Mouse (Mus musculus) lung, adult 2 months (tissue): ENCODE results near the gene Sacs. TPM values are rescaled to one million over a fixed set of nuclear protein-coding genes. Genes with fewer than 3 reads are reported as not detected.
A peak's percentile ranks its signal among the peaks of the same experiment; 100 is the strongest.
"Not testable (repeated sequence)": the region's sequence is repeated elsewhere in the genome, so short reads cannot be mapped to it uniquely, and the experiment has no call there.

ENCODE experiments used
- DNase-seq: peaks from one replicate; pipeline ENCODE4 v3.0.0; 2022
- H3K4me1 ChIP-seq: fragments of 200-500 bp; 2 replicates; pipeline ENCODE4 v1.6.1; 2011; ENCODE audit warnings: low read length; ENCODE audit not compliant: control insufficient read depth, insufficient read depth
- H3K4me3 ChIP-seq: fragments of 200-500 bp; replicated peaks from 2 replicates; pipeline ENCODE3; 2011; ENCODE audit warnings: low read depth, mild to moderate bottlenecking, control low read depth, low read length; ENCODE audit errors: extremely low read depth
- CTCF ChIP-seq: fragments of 200-500 bp; IDR thresholded peaks from 2 replicates; pipeline ENCODE4 v1.5.1; 2011; ENCODE audit warnings: mild to moderate bottlenecking, low read length, control low read depth; ENCODE audit not compliant: insufficient read depth
- POLR2A ChIP-seq: fragments of 200-500 bp; IDR thresholded peaks from 2 replicates; pipeline ENCODE4 v1.6.1; 2011; ENCODE audit warnings: low read depth, mild to moderate bottlenecking, control low read depth, low read length, borderline replicate concordance; ENCODE audit errors: extremely low read depth
- WGBS: fragments of 180-500 bp; shearing (Covaris S2); methylation state at CpG from one replicate; pipeline ENCODE4 v1.1.7; 2018; 5-methylcytosine and 5-hydroxymethylcytosine counted together
- polyA plus RNA-seq: library from polyadenylated mRNA; depleted of rRNA; stranded (reverse); fragments of >200 nt; gene quantifications from 2 replicates; pipeline ENCODE4 v1.2.3, GENCODE M21; 2012; rRNA removed

Gene Sacs
- polyA plus RNA-seq = 0.51 and 1.2 TPM in 2 replicates

DNA sequence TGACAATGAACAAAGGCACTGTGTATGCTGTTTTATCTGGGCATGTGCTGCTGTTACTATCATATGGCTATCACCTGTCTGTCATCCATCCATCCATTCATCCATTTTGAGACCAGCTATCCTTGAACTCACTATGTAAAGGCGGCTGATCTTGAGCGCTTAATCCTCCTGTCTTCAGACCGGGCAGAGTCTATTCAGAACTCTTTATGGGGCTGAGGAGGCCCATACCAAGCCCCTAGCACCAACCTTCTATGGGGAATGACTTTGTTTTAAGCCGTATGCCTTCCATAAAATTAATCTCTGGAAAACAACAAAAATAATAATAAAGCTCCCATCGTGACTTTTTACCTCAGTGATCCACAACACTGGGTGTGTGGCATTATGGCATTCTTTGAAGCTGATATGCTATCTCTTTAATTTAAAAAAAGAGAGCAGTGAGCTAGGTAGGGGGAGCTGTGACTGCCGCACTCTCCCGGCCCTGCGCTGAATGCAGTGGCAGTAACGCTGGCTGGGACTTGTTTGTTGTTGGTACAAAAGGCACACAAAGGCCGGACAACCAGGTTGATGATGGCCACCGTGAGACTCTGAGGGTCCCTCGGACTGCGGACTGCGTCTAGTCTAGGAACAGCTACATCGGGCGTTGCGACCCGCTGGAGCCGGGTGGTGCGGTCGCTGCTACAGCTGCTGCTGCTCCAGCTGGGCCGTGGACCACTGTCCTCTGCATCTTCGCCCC is at the start of gene Sacs:
Gene Sacs (plus strand): TSS at position 464 of the 733 bp plus-strand sequence.
- TF ChIP-seq POLR2A (no peak), CTCF (no peak)

GRCm38 (mm10) chr14:61090955-61091354 is 47.3 kb upstream of the Sacs start:
- no peak overlapping the region for H3K4me3 ChIP-seq
- no peak for TF ChIP-seq CTCF
- TF ChIP-seq POLR2A = no peak
- WGBS = 76% methylated on average over 5 of the region's 5 CpGs
- H3K4me1 ChIP-seq = no peaks in the 10 kb centered on the region
- no peak for DNase-seq

More for the DNA sequence above, at the start of gene Sacs:
- no peak for DNase-seq
- 11% methylated on average over 23 of the region's 23 CpGs for WGBS
- peak within 1 kb of the TSS; percentile 32 for H3K4me3 ChIP-seq
- H3K4me1 ChIP-seq = no peaks in the 10 kb centered on the region

DNA sequence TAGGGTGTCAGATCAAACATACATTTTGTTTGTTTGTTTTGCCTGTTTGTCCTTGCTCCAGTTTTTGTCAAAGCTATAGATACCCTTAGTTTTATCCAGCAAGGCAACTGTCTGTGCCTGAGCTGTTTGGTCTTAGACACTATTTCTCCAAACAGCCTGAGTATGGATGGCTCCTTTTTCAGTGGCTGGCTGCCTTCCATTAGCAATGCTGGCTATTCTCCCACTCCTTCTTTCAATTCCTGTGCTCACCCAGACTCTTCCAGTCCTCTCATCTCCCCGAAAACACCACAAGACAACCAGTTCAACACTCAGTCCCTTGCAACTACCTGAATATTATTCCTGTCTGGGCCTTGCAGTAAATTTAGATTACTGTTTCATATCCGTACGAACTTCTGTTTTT is 46.2 kb upstream of the Sacs start:
- no peak for DNase-seq
- H3K4me1 ChIP-seq = no peaks in the 10 kb centered on the region
- WGBS = 75% methylated on average over 3 of the region's 3 CpGs
- TF ChIP-seq CTCF = no peak
- H3K4me3 ChIP-seq = no peak overlapping the region

- Histone ChIP-seq H3K4me1 (no peaks in the 10 kb centered on the region), H3K4me3 (no peak overlapping the region)
- no peak for DNase-seq
- WGBS = 53% methylated on average over 12 of the region's 12 CpGs
- TF ChIP-seq POLR2A (no peak), CTCF (no peak)
These were observed 40.2 kb upstream of the Sacs start for GRCm38 (mm10) chr14:61097974-61098625.

GRCm38 (mm10) chr14:61100736-61101135 is 37.5 kb upstream of the Sacs start:
- TF ChIP-seq POLR2A (no peak), CTCF (no peak)
- Histone ChIP-seq H3K4me1 (no peaks in the 10 kb centered on the region), H3K4me3 (no peak overlapping the region)
- 89% methylated on average over 6 of the region's 6 CpGs for WGBS
- DNase-seq = no peak

- DNase-seq = no peak
- WGBS = 66% methylated on average over 8 of the region's 8 CpGs
- Histone ChIP-seq H3K4me1 (no peaks in the 10 kb centered on the region), H3K4me3 (no peak overlapping the region)
- TF ChIP-seq CTCF (no peak), POLR2A (no peak)
These were observed 31.9 kb upstream of the Sacs start for GRCm38 (mm10) chr14:61106404-61106803.

DNA sequence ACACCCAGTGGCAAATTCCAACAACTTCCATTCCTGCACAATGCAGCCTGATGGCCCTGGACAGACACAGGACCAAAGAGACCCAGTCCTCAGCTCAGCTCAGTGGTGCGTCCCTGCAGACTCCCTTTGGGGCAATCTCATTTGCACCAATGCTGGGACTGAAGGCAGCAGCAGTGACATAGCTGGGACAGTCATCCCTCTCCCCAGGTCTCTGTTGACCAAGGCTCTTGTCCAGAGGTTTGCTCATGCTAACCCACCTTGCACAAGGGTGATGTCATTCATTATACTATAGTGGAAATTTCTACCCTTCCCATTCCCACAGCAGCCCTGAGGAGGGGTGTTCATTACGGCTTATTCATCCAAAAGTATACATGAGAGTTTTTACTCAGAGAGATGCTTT is 29.6 kb upstream of the Sacs start:
- WGBS = 86% methylated on average over 2 of the region's 2 CpGs
- no peak for TF ChIP-seq POLR2A
- no peak for TF ChIP-seq CTCF
- no peak for DNase-seq
- H3K4me3 ChIP-seq = no peak overlapping the region
- H3K4me1 ChIP-seq = no peaks in the 10 kb centered on the region

DNA sequence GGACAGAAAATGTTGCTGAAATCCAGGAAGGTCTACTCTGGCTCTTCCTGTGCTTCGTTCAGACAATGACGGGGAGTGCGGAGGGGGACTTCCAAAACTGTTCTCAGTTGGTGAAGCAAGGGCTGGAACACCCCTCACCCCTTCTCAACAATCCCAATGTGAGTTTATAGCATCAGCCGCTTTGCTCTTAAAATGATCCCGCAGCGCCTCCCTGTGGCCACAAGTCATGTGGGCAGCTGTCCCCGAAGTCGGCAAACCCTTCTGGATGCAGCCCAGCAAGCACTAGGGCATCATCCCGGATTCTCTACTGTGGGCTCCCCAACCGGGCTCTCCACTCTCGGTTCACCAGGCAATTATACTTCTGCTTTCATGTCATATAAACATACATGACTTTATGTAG is 25.9 kb upstream of the Sacs start:
- TF ChIP-seq CTCF (peak; percentile 77), POLR2A (no peak)
- 6% methylated on average over 11 of the region's 11 CpGs for WGBS
- DNase-seq = peak; percentile 68
- H3K4me3 ChIP-seq = no peak overlapping the region
- H3K4me1 ChIP-seq = no peaks in the 10 kb centered on the region

DNA sequence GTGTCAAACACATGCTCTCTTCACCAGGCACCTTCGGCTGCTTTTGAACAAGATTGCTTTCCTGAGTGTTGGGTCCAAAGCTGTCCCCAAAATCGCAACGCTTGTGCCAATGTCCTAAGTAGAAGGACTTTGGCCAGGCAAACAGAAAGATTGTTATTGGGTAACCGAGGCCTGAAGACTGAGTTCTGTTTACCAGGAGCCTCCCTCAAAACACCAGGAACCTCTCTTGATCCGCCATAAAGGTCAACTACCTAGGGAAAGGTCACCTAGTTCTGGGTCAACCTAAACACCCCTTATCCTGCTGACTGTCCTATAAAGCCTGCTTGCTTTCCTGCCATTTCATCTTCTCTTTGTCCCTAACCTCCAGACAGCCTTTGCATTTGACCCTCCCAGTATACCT is 13.5 kb upstream of the Sacs start:
- Histone ChIP-seq H3K4me3 (no peak overlapping the region), H3K4me1 (no peaks in the 10 kb centered on the region)
- WGBS = 74% methylated on average over 5 of the region's 5 CpGs
- TF ChIP-seq POLR2A (no peak), CTCF (no peak)
- DNase-seq = no peak

DNA sequence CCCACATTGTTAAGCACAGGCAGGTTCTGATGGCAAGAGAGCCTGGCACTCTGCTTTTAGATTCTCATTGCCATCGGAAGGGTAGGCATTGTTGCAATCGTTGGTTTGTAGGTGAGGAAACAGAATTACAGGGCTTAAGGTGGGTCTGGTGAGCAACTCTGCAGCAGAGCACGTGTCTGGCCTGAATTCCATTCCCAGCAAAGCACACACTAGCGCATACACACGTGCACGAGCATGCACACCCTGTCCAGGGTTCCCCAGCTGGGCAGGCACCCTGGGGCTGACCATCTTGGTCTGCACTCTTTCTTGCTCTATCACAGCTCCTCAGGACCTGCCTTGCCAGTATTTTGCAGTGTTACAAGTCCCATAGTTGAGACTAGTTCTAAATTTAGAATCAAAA is 13.1 kb upstream of the Sacs start:
- DNase-seq = no peak
- 73% methylated on average over 6 of the region's 6 CpGs for WGBS
- Histone ChIP-seq H3K4me3 (no peak overlapping the region), H3K4me1 (no peaks in the 10 kb centered on the region)
- TF ChIP-seq CTCF = no peak
- TF ChIP-seq POLR2A = no peak

DNA sequence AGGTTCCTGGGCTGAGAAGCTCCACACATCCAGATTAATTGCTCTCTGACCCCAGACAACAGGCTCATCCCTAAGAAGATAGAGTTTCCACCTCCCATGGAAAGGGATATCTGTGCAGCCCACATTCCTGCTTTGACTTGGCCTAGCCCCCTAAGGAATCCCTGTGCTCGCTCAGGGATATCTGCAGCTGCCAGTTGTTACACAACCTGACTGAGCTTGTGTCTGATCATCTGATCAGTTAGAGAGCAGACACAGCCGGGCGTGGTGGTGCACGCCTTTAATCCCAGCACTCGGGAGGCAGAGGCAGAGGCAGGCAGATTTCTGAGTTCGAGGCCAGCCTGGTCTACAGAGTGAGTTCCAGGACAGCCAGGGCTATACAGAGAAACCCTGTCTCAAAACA is 10.9 kb upstream of the Sacs start:
- not testable (repeated sequence) for DNase-seq, H3K4me3 ChIP-seq, H3K4me1 ChIP-seq
- WGBS = 86% methylated on average over 6 of the region's 6 CpGs
